Mouse (Mus musculus) heart, embryonic 10.5 days (tissue): ENCODE results near the gene Tmem106c. TPM values are rescaled to one million over a fixed set of nuclear protein-coding genes. Genes with fewer than 3 reads are reported as not detected.

Experiments
- DNase-seq: peaks from one replicate; pipeline ENCODE4 v3.0.0-alpha.2; 2017; ENCODE audit warnings: low spot score
- H3K27ac ChIP-seq: fragments of 300-500 bp; sonication (generic); 2 replicates; pipeline ENCODE4 v1.5.1; 2016; ENCODE audit warnings: mild to moderate bottlenecking
- H3K27me3 ChIP-seq: fragments of 300-500 bp; sonication (generic); 2 replicates; pipeline ENCODE4 v1.6.1; 2016; ENCODE audit warnings: mild to moderate bottlenecking; ENCODE audit not compliant: poor library complexity, insufficient read depth, severe bottlenecking
- H3K36me3 ChIP-seq: fragments of 300-500 bp; sonication (generic); 2 replicates; pipeline ENCODE4 v1.6.1; 2016; ENCODE audit warnings: mild to moderate bottlenecking, moderate library complexity
- H3K4me1 ChIP-seq: fragments of 300-500 bp; sonication (generic); 2 replicates; pipeline ENCODE4 v1.6.1; 2016; ENCODE audit warnings: mild to moderate bottlenecking
- H3K4me3 ChIP-seq: fragments of 300-500 bp; sonication (generic); 2 replicates; pipeline ENCODE4 v1.5.1; 2016; ENCODE audit warnings: mild to moderate bottlenecking, moderate library complexity
- H3K9me3 ChIP-seq: fragments of 300-500 bp; sonication (generic); 2 replicates; pipeline ENCODE4 v1.6.1; 2016; ENCODE audit warnings: mild to moderate bottlenecking, moderate library complexity
- WGBS: fragments of 180-500 bp; shearing (Covaris S2); methylation state at CpG from one replicate; pipeline ENCODE4 v1.1.7; 2016; 5-methylcytosine and 5-hydroxymethylcytosine counted together
- polyA plus RNA-seq: library from polyadenylated mRNA; unstranded; fragments of >200 nt; fragmentation: Nextera tagmentation; extraction: Ambion mirVana; gene quantifications from 2 replicates; pipeline ENCODE4 v1.2.1, GENCODE M21; 2016

The Tmem106c gene
- polyA plus RNA-seq, 1 experiment from 2014 or later, result 32.0 TPM

DNA sequence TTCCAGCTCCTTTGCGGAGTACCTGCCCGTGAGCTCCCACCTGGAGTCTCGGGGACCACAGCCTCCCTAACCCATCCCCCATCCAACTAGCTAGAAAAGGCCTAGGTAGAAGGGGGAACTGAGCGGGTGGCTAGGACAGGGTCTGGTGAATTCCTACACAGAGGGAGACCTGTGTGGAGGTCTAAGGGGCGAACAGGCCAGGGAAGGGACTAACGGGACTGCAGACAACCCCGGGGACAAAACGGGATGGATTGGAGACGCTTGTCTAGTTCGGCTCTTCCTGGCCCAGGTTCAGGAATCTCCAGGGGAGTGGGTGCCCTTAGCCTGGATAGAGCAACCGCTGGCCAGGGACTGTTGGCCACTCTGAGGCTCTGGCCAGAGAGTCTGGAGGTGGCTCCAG, 41.2 kb downstream of the Tmem106c start:
- Histone ChIP-seq H3K27me3 (peaks cover 43% of the 10 kb centered on the region), H3K9me3 (no peaks in the 10 kb centered on the region), H3K4me1 (peaks cover 75% of the 10 kb centered on the region), H3K4me3 (peak overlapping the region; percentile 72), H3K27ac (peak overlapping the region; percentile 90), H3K36me3 (no peaks in the 10 kb centered on the region)
- DNase-seq, result no peak
- WGBS, result 11% methylated on average over 11 of the region's 11 CpGs

DNA sequence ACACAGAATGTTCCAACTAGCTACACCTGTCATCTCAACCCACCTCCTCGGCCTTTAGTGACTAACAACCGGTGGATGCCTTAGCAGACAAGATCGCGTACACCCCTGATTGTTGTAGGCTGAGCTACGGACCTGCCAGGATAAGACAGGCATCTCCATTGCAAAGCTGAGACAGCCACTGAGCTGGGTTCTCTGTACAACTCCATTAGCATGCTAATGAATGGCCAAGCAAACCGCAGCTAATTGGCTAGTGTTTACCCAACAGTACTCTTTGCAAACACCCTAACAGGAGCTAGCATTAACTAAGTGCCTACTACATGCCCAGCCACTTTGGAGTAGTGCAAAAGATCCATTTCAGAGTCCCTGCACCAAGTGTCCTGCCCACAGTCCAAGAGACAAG, 48.8 kb downstream of the Tmem106c start:
- 69% methylated on average over 6 of the region's 6 CpGs for WGBS
- Histone ChIP-seq H3K27me3 (peaks cover 8% of the 10 kb centered on the region; the same call in 1 of the 2 replicates), H3K36me3 (no peaks in the 10 kb centered on the region), H3K27ac (no peak overlapping the region), H3K9me3 (no peaks in the 10 kb centered on the region), H3K4me1 (peaks cover 16% of the 10 kb centered on the region), H3K4me3 (no peak overlapping the region)
- no peak for DNase-seq

DNA sequence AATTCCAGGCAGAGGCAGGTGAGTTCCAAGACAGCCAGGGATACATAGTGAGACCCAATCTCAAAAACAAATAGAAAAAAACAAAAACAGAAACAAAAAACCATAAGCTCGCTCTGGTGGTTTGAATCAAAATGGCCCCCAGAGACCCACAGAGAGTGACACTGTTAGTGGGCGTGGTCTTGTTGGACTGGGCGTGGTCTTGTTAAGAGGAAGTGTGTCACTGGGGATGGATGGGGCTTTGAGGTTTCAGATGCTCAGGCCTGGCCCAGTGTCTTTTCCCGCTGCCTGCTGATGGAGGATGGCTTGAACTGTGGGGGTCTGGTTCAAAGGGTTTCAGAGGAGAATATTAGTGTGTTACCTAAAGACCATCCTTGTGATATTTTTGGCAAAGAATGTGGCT, 53.9 kb downstream of the Tmem106c start:
- 80% methylated on average over 4 of the region's 4 CpGs for WGBS
- Histone ChIP-seq H3K27me3 (no peaks in the 10 kb centered on the region), H3K36me3 (no peaks in the 10 kb centered on the region), H3K4me1 (peaks cover 4% of the 10 kb centered on the region; the same call in 1 of the 2 replicates), H3K4me3 (no peak overlapping the region), H3K27ac (no peak overlapping the region), H3K9me3 (no peaks in the 10 kb centered on the region)
- DNase-seq, result no peak

DNA sequence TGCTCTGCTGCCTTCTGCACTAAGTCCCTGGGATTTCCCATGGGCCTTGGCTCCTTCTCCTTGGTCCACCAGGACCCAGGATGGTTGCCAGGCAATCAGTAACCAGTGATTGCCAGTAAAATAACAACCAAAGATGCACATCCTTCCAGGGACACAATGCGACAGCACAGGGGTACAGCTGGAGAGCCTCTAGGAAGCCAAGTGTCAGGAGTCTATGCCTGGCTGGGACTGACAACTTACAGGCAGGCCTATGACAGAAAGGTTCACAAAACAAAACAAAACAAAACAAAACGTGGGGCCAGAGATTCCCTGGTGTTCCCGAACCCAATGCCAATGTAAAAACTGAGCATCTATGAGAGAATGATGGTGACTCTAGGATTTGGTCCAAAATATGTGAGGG, 55.0 kb downstream of the Tmem106c start:
- H3K9me3 ChIP-seq, result no peaks in the 10 kb centered on the region
- no peak overlapping the region for H3K4me3 ChIP-seq
- no peak for DNase-seq
- WGBS, result 61% methylated on average over 3 of the region's 3 CpGs
- H3K27me3 ChIP-seq, result no peaks in the 10 kb centered on the region
- no peak overlapping the region for H3K27ac ChIP-seq
- peaks cover 8% of the 10 kb centered on the region; the same call in 1 of the 2 replicates for H3K4me1 ChIP-seq
- H3K36me3 ChIP-seq, result no peaks in the 10 kb centered on the region

Other genes starting within 250 kb of the Tmem106c start
- 0.11 and 0.18 TPM in 2 replicates for gene Endou, start 232.9 kb upstream of the Tmem106c start, polyA plus RNA-seq
- 10.2 and 13.4 TPM in 2 replicates for gene Rapgef3, start 196.2 kb upstream of the Tmem106c start, polyA plus RNA-seq
- gene Slc48a1, start 185.7 kb upstream of the Tmem106c start, polyA plus RNA-seq, result 32.1 and 41.1 TPM in 2 replicates
- gene Hdac7, start 119.7 kb upstream of the Tmem106c start, polyA plus RNA-seq, result 23.4 and 26.7 TPM in 2 replicates
- 0.75 and 0.77 TPM in 2 replicates for gene Vdr, start 53.6 kb upstream of the Tmem106c start, polyA plus RNA-seq
- gene Col2a1, start 40.5 kb downstream of the Tmem106c start, polyA plus RNA-seq, result 131 and 160 TPM in 2 replicates
- gene Pfkm, start 128.4 kb downstream of the Tmem106c start, polyA plus RNA-seq, result 47.1 and 67.5 TPM in 2 replicates
- gene Senp1, start 129.5 kb downstream of the Tmem106c start, polyA plus RNA-seq, result 26.8 and 30.5 TPM in 2 replicates
- gene Asb8, start 201.4 kb downstream of the Tmem106c start, polyA plus RNA-seq, result 54.9 and 77.1 TPM in 2 replicates
- gene Ccdc184, start 203.0 kb downstream of the Tmem106c start, polyA plus RNA-seq, result 0.58 and 0.85 TPM in 2 replicates
- gene Olfr288, start 231.3 kb downstream of the Tmem106c start, polyA plus RNA-seq, result not detected in 2 replicates